Mouse (Mus musculus): ENCODE data around the gene Lhfp.

The Lhfp gene

GRCm38 (mm10) chr3:53149625-53150320, 108.4 kb downstream of the Lhfp start:
- no peak for DNase-seq (ENCODE audit: extremely low read depth, low read depth, low spot score)

GRCm38 (mm10) chr3:53151081-53151480, 109.8 kb downstream of the Lhfp start:
- DNase-seq (ENCODE audit: extremely low read depth, low read depth, low spot score) = no peak

- DNase-seq (ENCODE audit: extremely low read depth, low read depth, low spot score) = no peak
Observed at GRCm38 (mm10) chr3:53151607-53152006, 110.3 kb downstream of the Lhfp start.

- no peak for DNase-seq (ENCODE audit: extremely low read depth, low read depth, low spot score)
Observed at GRCm38 (mm10) chr3:53161963-53162362, 120.6 kb downstream of the Lhfp start.

GRCm38 (mm10) chr3:53165281-53165680, 124.0 kb downstream of the Lhfp start:
- DNase-seq (ENCODE audit: extremely low read depth, low read depth, low spot score) = no peak

- no peak for DNase-seq (ENCODE audit: extremely low read depth, low read depth, low spot score)
Observed at GRCm38 (mm10) chr3:53166001-53166400, 124.7 kb downstream of the Lhfp start.

GRCm38 (mm10) chr3:53169486-53169885, 128.2 kb downstream of the Lhfp start:
- no peak for DNase-seq (ENCODE audit: extremely low read depth, low read depth, low spot score)

- no peak for DNase-seq (ENCODE audit: extremely low read depth, low read depth, low spot score)
Observed at GRCm38 (mm10) chr3:53173310-53174063, 132.2 kb downstream of the Lhfp start.

GRCm38 (mm10) chr3:53179936-53180335, 138.6 kb downstream of the Lhfp start:
- DNase-seq (ENCODE audit: extremely low read depth, low read depth, low spot score) = no peak

GRCm38 (mm10) chr3:53185439-53185838, 144.1 kb downstream of the Lhfp start:
- no peak for DNase-seq (ENCODE audit: extremely low read depth, low read depth, low spot score)

- DNase-seq (ENCODE audit: extremely low read depth, low read depth, low spot score) = no peak
Observed at GRCm38 (mm10) chr3:53193441-53193840, 152.1 kb downstream of the Lhfp start.

GRCm38 (mm10) chr3:53195666-53196107, 154.4 kb downstream of the Lhfp start:
- no peak for DNase-seq (ENCODE audit: extremely low read depth, low read depth, low spot score)

GRCm38 (mm10) chr3:53200175-53200574, 158.8 kb downstream of the Lhfp start:
- DNase-seq (ENCODE audit: extremely low read depth, low read depth, low spot score) = no peak

- DNase-seq (ENCODE audit: extremely low read depth, low read depth, low spot score) = no peak
Observed at GRCm38 (mm10) chr3:53200853-53201252, 159.5 kb downstream of the Lhfp start.

GRCm38 (mm10) chr3:53201670-53202069, 160.3 kb downstream of the Lhfp start:
- DNase-seq (ENCODE audit: extremely low read depth, low read depth, low spot score) = no peak

GRCm38 (mm10) chr3:53202184-53202583, 160.9 kb downstream of the Lhfp start:
- DNase-seq (ENCODE audit: extremely low read depth, low read depth, low spot score) = no peak

GRCm38 (mm10) chr3:53202698-53203097, 161.4 kb downstream of the Lhfp start:
- DNase-seq (ENCODE audit: extremely low read depth, low read depth, low spot score) = no peak

- DNase-seq (ENCODE audit: extremely low read depth, low read depth, low spot score) = no peak
Observed at GRCm38 (mm10) chr3:53203656-53204055, 162.3 kb downstream of the Lhfp start.

GRCm38 (mm10) chr3:53204348-53204984, 163.1 kb downstream of the Lhfp start:
- no peak for DNase-seq (ENCODE audit: extremely low read depth, low read depth, low spot score)

- no peak for DNase-seq (ENCODE audit: extremely low read depth, low read depth, low spot score)
Observed at GRCm38 (mm10) chr3:53204985-53205365, 163.6 kb downstream of the Lhfp start.

- no peak for DNase-seq (ENCODE audit: extremely low read depth, low read depth, low spot score)
Observed at GRCm38 (mm10) chr3:53205706-53206105, 164.4 kb downstream of the Lhfp start.
